Mouse (Mus musculus) heart, adult 2 months (tissue): ENCODE measurements at regions not wholly inside any gene's neighbourhood (a gene's known extent, or its start where the extent isn't known, plus 50 kb on each side); places are given as distances from the start of the nearest gene placed in this dataset.

Experiments used
- CTCF ChIP-seq: fragments of 200-600 bp; IDR thresholded peaks from 2 replicates; pipeline ENCODE4 v1.8.1; 2022; ENCODE audit warnings: antibody characterized with exemption, mild to moderate bottlenecking, moderate library complexity
- EP300 ChIP-seq: fragments of 200-500 bp; IDR thresholded peaks from 2 replicates; pipeline ENCODE4 v1.6.1; 2011; ENCODE audit warnings: low read depth, low read length, control low read depth; ENCODE audit not compliant: insufficient read depth

DNA sequence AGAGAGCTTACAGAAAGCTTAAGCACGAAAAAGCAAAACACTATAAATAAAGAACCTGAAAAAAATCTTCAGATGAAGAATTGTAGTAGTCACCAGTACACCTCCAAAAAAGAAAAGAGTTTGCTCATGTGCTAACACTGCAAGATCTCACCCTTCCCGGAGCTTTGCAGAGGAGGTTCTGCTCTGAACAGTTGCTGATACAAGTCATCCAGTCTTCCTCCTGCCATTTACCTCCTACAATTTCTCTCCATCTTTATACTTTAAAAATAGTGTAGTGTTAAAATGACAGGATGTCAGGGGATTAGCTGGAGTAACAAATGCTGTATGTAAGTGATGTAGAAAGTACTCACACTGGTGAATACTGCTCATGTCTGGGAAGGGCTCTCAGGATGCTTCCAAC, 985.2 kb downstream of the Car8 start:
- no peak for TF ChIP-seq CTCF
- TF ChIP-seq EP300 = no peak
